16 mouse cellular contexts compared by ENCODE assay signal in the genomic region with DNA sequence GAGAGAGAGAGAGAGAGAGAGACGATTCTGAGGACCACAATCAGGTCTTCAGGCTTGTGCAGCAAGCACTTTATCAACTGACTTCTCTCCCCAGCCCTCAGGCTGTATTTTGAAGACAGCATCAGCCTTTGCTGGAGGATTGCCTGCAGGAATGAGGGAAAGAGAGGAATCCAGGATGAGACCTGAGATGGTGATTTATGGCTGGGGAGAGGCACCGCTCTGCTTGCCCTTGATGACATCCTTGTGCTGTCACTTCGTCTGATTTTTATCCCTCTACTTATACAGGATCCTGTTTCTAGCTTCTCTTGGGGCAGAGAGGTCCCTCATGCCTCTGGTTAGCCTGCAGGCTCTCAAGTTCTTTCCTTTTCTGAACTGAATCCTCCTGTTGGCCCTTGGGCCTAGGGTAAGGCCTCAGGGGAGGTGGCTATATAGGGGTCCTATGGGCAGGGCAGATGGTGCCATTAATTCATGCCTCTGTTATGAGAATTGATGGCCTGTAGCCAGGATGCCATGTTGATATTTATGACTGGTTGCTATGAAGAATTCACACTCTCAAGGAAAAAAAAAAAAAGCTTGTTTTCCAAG.
"Had no signal": no experiment of that assay in that cellular context is flagged by ENCODE, and none has a peak within 500 bp of the region (broad histone marks: within the 10 kb centered on the region; RNA-seq: fewer than 3 reads in every experiment).

No protein-coding gene starts in this region.

- H3K9me3 ChIP-seq: limb, embryonic 10.5 days; liver, embryonic 15.5 days; megakaryocyte, embryonic 14.5 days; midbrain, embryonic 12.5 days; neural tube, embryonic 12.5 days; stomach, embryonic 15.5 days had no signal

- DNase-seq: kidney, adult 11 months; kidney, postnatal 14 days; lung, adult 2 months; lung, postnatal 10 days; right cerebral cortex, postnatal 14 days; thymus, adult 2 months; thymus, postnatal 25 days had no signal

- H3K4me3 ChIP-seq: limb, embryonic 10.5 days; liver, embryonic 15.5 days; megakaryocyte, embryonic 14.5 days; midbrain, embryonic 12.5 days; myocyte; neural tube, embryonic 12.5 days; stomach, embryonic 15.5 days had no signal

- H3K27ac ChIP-seq: limb, embryonic 10.5 days; liver, embryonic 15.5 days; macrophage; midbrain, embryonic 12.5 days; neural tube, embryonic 12.5 days; stomach, embryonic 15.5 days had no signal

- H3K36me3 ChIP-seq: limb, embryonic 10.5 days; liver, embryonic 15.5 days; midbrain, embryonic 12.5 days; neural tube, embryonic 12.5 days; stomach, embryonic 15.5 days had no signal

- H3K9ac ChIP-seq: liver, embryonic 15.5 days; midbrain, embryonic 12.5 days; neural tube, embryonic 12.5 days; stomach, embryonic 15.5 days had no signal

- H3K27me3 ChIP-seq: liver, embryonic 15.5 days; megakaryocyte, embryonic 14.5 days; midbrain, embryonic 12.5 days; neural tube, embryonic 12.5 days; stomach, embryonic 15.5 days had no signal

- H3K4me2 ChIP-seq: liver, embryonic 11.5 days; liver, embryonic 15.5 days; midbrain, embryonic 12.5 days; neural tube, embryonic 12.5 days; stomach, embryonic 15.5 days had no signal

- H3K4me1 ChIP-seq: liver, embryonic 15.5 days; megakaryocyte, embryonic 14.5 days; midbrain, embryonic 12.5 days; stomach, embryonic 15.5 days had no signal
